Mouse (Mus musculus): ENCODE measurements around the gene Tap1. TPM values are rescaled to one million over a fixed set of nuclear protein-coding genes. Genes with fewer than 3 reads are reported as not detected.

Tap1 gene
- total RNA-seq, 2 experiments from 2014 or later: 3.0 to 3.4 TPM

- DNase-seq (ENCODE audit: extremely low spot score in 1 of 2, low spot score in 1 of 2): no peak
Observed at GRCm38 (mm10) chr17:34179019-34179418, 8.3 kb upstream of the Tap1 start.

- no peak for DNase-seq (ENCODE audit: extremely low spot score in 1 of 2, low spot score in 1 of 2)
Observed at GRCm38 (mm10) chr17:34179913-34180859, 7.2 kb upstream of the Tap1 start.

GRCm38 (mm10) chr17:34183564-34184219 is 3.7 kb upstream of the Tap1 start:
- DNase-seq (ENCODE audit: extremely low spot score in 1 of 2, low spot score in 1 of 2): no peak

GRCm38 (mm10) chr17:34185526-34185925 is 1.8 kb upstream of the Tap1 start:
- DNase-seq (ENCODE audit: extremely low spot score in 1 of 2, low spot score in 1 of 2): no peak

- no peak for DNase-seq (ENCODE audit: extremely low spot score in 1 of 2, low spot score in 1 of 2)
Observed at GRCm38 (mm10) chr17:34186885-34187260, 480 bp upstream of the Tap1 start.

- no peak for DNase-seq (ENCODE audit: extremely low spot score in 1 of 2, low spot score in 1 of 2)
Observed at GRCm38 (mm10) chr17:34188010-34188409, 657 bp downstream of the Tap1 start.

GRCm38 (mm10) chr17:34188986-34189385 is 1.6 kb downstream of the Tap1 start:
- DNase-seq (ENCODE audit: extremely low spot score in 1 of 2, low spot score in 1 of 2): no peak

GRCm38 (mm10) chr17:34192852-34193251 is 5.5 kb downstream of the Tap1 start:
- DNase-seq (ENCODE audit: extremely low spot score in 1 of 2, low spot score in 1 of 2): no peak

GRCm38 (mm10) chr17:34193468-34193867 is 6.1 kb downstream of the Tap1 start:
- no peak for DNase-seq (ENCODE audit: extremely low spot score in 1 of 2, low spot score in 1 of 2)

- no peak for DNase-seq (ENCODE audit: extremely low spot score in 1 of 2, low spot score in 1 of 2)
Observed at GRCm38 (mm10) chr17:34194723-34195122, 7.4 kb downstream of the Tap1 start.

GRCm38 (mm10) chr17:34196491-34196890 is 9.1 kb downstream of the Tap1 start:
- DNase-seq (ENCODE audit: extremely low spot score in 1 of 2, low spot score in 1 of 2): no peak

GRCm38 (mm10) chr17:34196941-34197894 is 9.9 kb downstream of the Tap1 start, which contains the start of gene Psmb8:
TSS of gene Psmb8 (plus strand) at chr17:34197721.
- DNase-seq (ENCODE audit: extremely low spot score in 1 of 2, low spot score in 1 of 2): peak; percentile 65 to 78

- no peak for DNase-seq (ENCODE audit: extremely low spot score in 1 of 2, low spot score in 1 of 2)
Observed at GRCm38 (mm10) chr17:34197904-34198520, 10.7 kb downstream of the Tap1 start.

GRCm38 (mm10) chr17:34198521-34198912 is 11.2 kb downstream of the Tap1 start:
- no peak for DNase-seq (ENCODE audit: extremely low spot score in 1 of 2, low spot score in 1 of 2)

GRCm38 (mm10) chr17:34199050-34199619 is 11.8 kb downstream of the Tap1 start:
- no peak for DNase-seq (ENCODE audit: extremely low spot score in 1 of 2, low spot score in 1 of 2)

GRCm38 (mm10) chr17:34200047-34200446 is 12.7 kb downstream of the Tap1 start:
- no peak for DNase-seq (ENCODE audit: extremely low spot score in 1 of 2, low spot score in 1 of 2)

- DNase-seq (ENCODE audit: extremely low spot score in 1 of 2, low spot score in 1 of 2): no peak
Observed at GRCm38 (mm10) chr17:34200772-34201505, 13.6 kb downstream of the Tap1 start.

GRCm38 (mm10) chr17:34201506-34202055 is 14.2 kb downstream of the Tap1 start:
- no peak for DNase-seq (ENCODE audit: extremely low spot score in 1 of 2, low spot score in 1 of 2)

Data from layer of hippocampus, postnatal 25 days (tissue).